Mouse (Mus musculus) cortical plate, adult 2 months (tissue): ENCODE data around the gene Ins2.

Experiments
- CTCF ChIP-seq: fragments of 200-500 bp; IDR thresholded peaks from 2 replicates; pipeline ENCODE4 v1.5.1; 2011; ENCODE audit warnings: mild to moderate bottlenecking, control low read depth, low read length; ENCODE audit not compliant: insufficient read depth; ENCODE audit errors: extremely low read depth
- POLR2A ChIP-seq: fragments of 200-500 bp; IDR thresholded peaks from 2 replicates; pipeline ENCODE4 v1.6.1; 2011; ENCODE audit warnings: mild to moderate bottlenecking, low read length, control low read depth; ENCODE audit not compliant: insufficient read depth; ENCODE audit errors: extremely low read depth

- TF ChIP-seq CTCF = no peak
- TF ChIP-seq POLR2A = no peak
These were observed 82.1 kb downstream of the Ins2 start for GRCm38 (mm10) chr7:142661046-142661445.
